Mouse (Mus musculus): Measurements from ENCODE around the gene Rnase4. TPM values are rescaled to one million over a fixed set of nuclear protein-coding genes. Genes with fewer than 3 reads are reported as not detected.

The Rnase4 gene
- total and polyA plus RNA-seq, 3 experiments: 47.9 to 90.9 (median 59.6) TPM

DNA sequence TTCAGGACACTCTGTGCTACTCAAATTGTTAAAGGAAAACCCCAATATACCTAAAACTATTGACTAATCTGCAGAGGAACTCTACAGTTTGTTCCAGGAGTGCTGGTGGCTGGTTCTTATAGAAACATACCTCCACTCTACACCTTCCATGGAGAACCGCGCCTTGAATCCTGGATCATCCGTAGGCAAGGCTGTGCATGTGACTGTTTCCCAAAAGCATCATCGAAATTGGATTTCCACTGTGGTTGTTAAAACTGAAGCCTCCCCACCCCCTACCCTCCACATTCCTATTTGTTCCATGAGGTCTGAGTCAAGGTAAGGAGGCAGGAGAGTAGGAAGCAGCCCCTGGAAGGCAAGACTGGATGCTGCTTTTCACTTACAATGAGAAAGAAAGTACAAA lies 53.6 kb downstream of the Rnase4 start:
- no peak for TF ChIP-seq POLR2A (IDR thresholded peaks at IDR 0.05; ENCODE audit: insufficient read depth, low read depth, low read length)
- no peak for TF ChIP-seq EP300 (IDR thresholded peaks at IDR 0.05; ENCODE audit: insufficient read depth, low read depth, low read length)
- no peak for TF ChIP-seq CTCF (IDR thresholded peaks at IDR 0.05)
- peaks cover 4% of the 10 kb centered on the region for H3K36me3 ChIP-seq (ENCODE audit: control insufficient read depth, insufficient read depth, low read length)
- no peak overlapping the region; the same call in 1 of the 2 replicates for H3K27ac ChIP-seq
- no peaks in the 10 kb centered on the region for H3K79me2 ChIP-seq (replicated peaks; ENCODE audit: control insufficient read depth, insufficient read depth, low read length)
- intact Hi-C loops (cut with DNase I): no loop called here
- H3K27me3 ChIP-seq (ENCODE audit: control insufficient read depth, insufficient read depth, low read length): no peaks in the 10 kb centered on the region
- no peak for DNase-seq
- H3K9ac ChIP-seq (ENCODE audit: low read depth, low read length): no peak overlapping the region
- H3K4me3 ChIP-seq: no peak overlapping the region
- WGBS: 98% methylated on average over 4 of the region's 4 CpGs
- peaks cover 1% of the 10 kb centered on the region; the same call in 1 of the 2 replicates for H3K4me1 ChIP-seq (ENCODE audit: control insufficient read depth, insufficient read depth, low read length)

- Histone ChIP-seq H3K27ac (no peak overlapping the region), H3K36me3 (ENCODE audit: control insufficient read depth, insufficient read depth, low read length) (peaks cover under 1% of the 10 kb centered on the region; the same call in 1 of the 2 replicates), H3K79me2 (replicated peaks; ENCODE audit: control insufficient read depth, insufficient read depth, low read length) (no peaks in the 10 kb centered on the region), H3K4me1 (ENCODE audit: control insufficient read depth, insufficient read depth, low read length) (peaks cover 1% of the 10 kb centered on the region; the same call in 1 of the 2 replicates), H3K4me3 (no peak overlapping the region), H3K27me3 (ENCODE audit: control insufficient read depth, insufficient read depth, low read length) (no peaks in the 10 kb centered on the region), H3K9ac (ENCODE audit: low read depth, low read length) (no peak overlapping the region)
- no peak for DNase-seq
- TF ChIP-seq EP300 (IDR thresholded peaks at IDR 0.05; ENCODE audit: insufficient read depth, low read depth, low read length) (no peak), CTCF (IDR thresholded peaks at IDR 0.05) (no peak), POLR2A (IDR thresholded peaks at IDR 0.05; ENCODE audit: insufficient read depth, low read depth, low read length) (no peak)
- WGBS: 59% methylated on average over 6 of the region's 6 CpGs
- intact Hi-C loops (cut with DNase I): no loop called here
These were observed 54.6 kb downstream of the Rnase4 start for GRCm38 (mm10) chr14:51145521-51145920.

GRCm38 (mm10) chr14:51146685-51147084 lies 55.8 kb downstream of the Rnase4 start, which contains the start of gene Rnase1:
TSS of gene Rnase1 (minus strand) at chr14:51146785.
- H3K79me2 ChIP-seq (replicated peaks; ENCODE audit: control insufficient read depth, insufficient read depth, low read length): no peaks in the 10 kb centered on the region
- H3K27me3 ChIP-seq (ENCODE audit: control insufficient read depth, insufficient read depth, low read length): no peaks in the 10 kb centered on the region
- DNase-seq: no peak
- H3K27ac ChIP-seq: no peak within 1 kb of the TSS
- intact Hi-C loops (cut with DNase I): no loop called here
- 54% methylated on average over 2 of the region's 2 CpGs for WGBS
- peaks cover 1% of the 10 kb centered on the region; the same call in 1 of the 2 replicates for H3K4me1 ChIP-seq (ENCODE audit: control insufficient read depth, insufficient read depth, low read length)
- no peak within 1 kb of the TSS for H3K4me3 ChIP-seq
- no peak within 1 kb of the TSS for H3K9ac ChIP-seq (ENCODE audit: low read depth, low read length)
- no peak for TF ChIP-seq POLR2A (IDR thresholded peaks at IDR 0.05; ENCODE audit: insufficient read depth, low read depth, low read length)
- no peak for TF ChIP-seq EP300 (IDR thresholded peaks at IDR 0.05; ENCODE audit: insufficient read depth, low read depth, low read length)
- no peak for TF ChIP-seq CTCF (IDR thresholded peaks at IDR 0.05)
- no peaks in the 10 kb centered on the region; the same call in 1 of the 2 replicates for H3K36me3 ChIP-seq (ENCODE audit: control insufficient read depth, insufficient read depth, low read length)

GRCm38 (mm10) chr14:51148006-51148405 lies 57.1 kb downstream of the Rnase4 start:
- 58% methylated on average over 3 of the region's 3 CpGs for WGBS
- intact Hi-C loops (cut with DNase I): no loop called here

GRCm38 (mm10) chr14:51149164-51149563 lies 58.3 kb downstream of the Rnase4 start:
- intact Hi-C loops (cut with DNase I): no loop called here
- H3K36me3 ChIP-seq (ENCODE audit: control insufficient read depth, insufficient read depth, low read length): no peaks in the 10 kb centered on the region; the same call in 1 of the 2 replicates
- no peak overlapping the region for H3K27ac ChIP-seq
- TF ChIP-seq EP300 (IDR thresholded peaks at IDR 0.05; ENCODE audit: insufficient read depth, low read depth, low read length) (no peak), CTCF (IDR thresholded peaks at IDR 0.05) (no peak), POLR2A (IDR thresholded peaks at IDR 0.05; ENCODE audit: insufficient read depth, low read depth, low read length) (no peak)
- no peak overlapping the region for H3K9ac ChIP-seq (ENCODE audit: low read depth, low read length)
- WGBS: 74% methylated on average over 5 of the region's 5 CpGs
- DNase-seq: no peak
- no peaks in the 10 kb centered on the region for H3K79me2 ChIP-seq (replicated peaks; ENCODE audit: control insufficient read depth, insufficient read depth, low read length)
- H3K4me1 ChIP-seq (ENCODE audit: control insufficient read depth, insufficient read depth, low read length): peaks cover 1% of the 10 kb centered on the region; the same call in 1 of the 2 replicates
- H3K4me3 ChIP-seq: no peak overlapping the region
- no peaks in the 10 kb centered on the region for H3K27me3 ChIP-seq (ENCODE audit: control insufficient read depth, insufficient read depth, low read length)

More at GRCm38 (mm10) chr14:51148006-51148405, 57.1 kb downstream of the Rnase4 start:
- no peak overlapping the region for H3K9ac ChIP-seq (ENCODE audit: low read depth, low read length)
- H3K79me2 ChIP-seq (replicated peaks; ENCODE audit: control insufficient read depth, insufficient read depth, low read length): no peaks in the 10 kb centered on the region
- no peaks in the 10 kb centered on the region; the same call in 1 of the 2 replicates for H3K36me3 ChIP-seq (ENCODE audit: control insufficient read depth, insufficient read depth, low read length)
- H3K27me3 ChIP-seq (ENCODE audit: control insufficient read depth, insufficient read depth, low read length): no peaks in the 10 kb centered on the region
- no peak overlapping the region for H3K4me3 ChIP-seq
- no peak for DNase-seq
- H3K4me1 ChIP-seq (ENCODE audit: control insufficient read depth, insufficient read depth, low read length): peaks cover 1% of the 10 kb centered on the region; the same call in 1 of the 2 replicates
- TF ChIP-seq CTCF (IDR thresholded peaks at IDR 0.05): no peak
- no peak for TF ChIP-seq EP300 (IDR thresholded peaks at IDR 0.05; ENCODE audit: insufficient read depth, low read depth, low read length)
- no peak for TF ChIP-seq POLR2A (IDR thresholded peaks at IDR 0.05; ENCODE audit: insufficient read depth, low read depth, low read length)
- H3K27ac ChIP-seq: no peak overlapping the region

GRCm38 (mm10) chr14:51150206-51150831 lies 59.4 kb downstream of the Rnase4 start:
- H3K4me3 ChIP-seq: no peak overlapping the region
- TF ChIP-seq POLR2A (IDR thresholded peaks at IDR 0.05; ENCODE audit: insufficient read depth, low read depth, low read length): no peak
- TF ChIP-seq CTCF (IDR thresholded peaks at IDR 0.05): no peak
- no peak for TF ChIP-seq EP300 (IDR thresholded peaks at IDR 0.05; ENCODE audit: insufficient read depth, low read depth, low read length)
- no peaks in the 10 kb centered on the region; the same call in 1 of the 2 replicates for H3K36me3 ChIP-seq (ENCODE audit: control insufficient read depth, insufficient read depth, low read length)
- H3K27me3 ChIP-seq (ENCODE audit: control insufficient read depth, insufficient read depth, low read length): no peaks in the 10 kb centered on the region
- peaks cover 1% of the 10 kb centered on the region; the same call in 1 of the 2 replicates for H3K4me1 ChIP-seq (ENCODE audit: control insufficient read depth, insufficient read depth, low read length)
- no peak for DNase-seq
- no peaks in the 10 kb centered on the region for H3K79me2 ChIP-seq (replicated peaks; ENCODE audit: control insufficient read depth, insufficient read depth, low read length)
- WGBS: 81% methylated on average over 3 of the region's 3 CpGs
- H3K27ac ChIP-seq: no peak overlapping the region
- no peak overlapping the region for H3K9ac ChIP-seq (ENCODE audit: low read depth, low read length)
- intact Hi-C loops (cut with DNase I): no loop called here
